Mouse (Mus musculus) MEL (cell line): ENCODE results near the gene Pou2f2. TPM values are rescaled to one million over a fixed set of nuclear protein-coding genes. Genes with fewer than 3 reads are reported as not detected.
A peak's percentile ranks its signal among the peaks of the same experiment; 100 is the strongest.

Source experiments
- DNase-seq: peaks from one replicate; pipeline ENCODE4 v3.0.0; 2011; ENCODE audit warnings: low read depth, low spot score
- H3K27ac ChIP-seq: 2 replicates; pipeline ENCODE4 v1.5.1; 2012; ENCODE audit warnings: low read depth, mild to moderate bottlenecking, control low read depth, low read length, moderate library complexity; ENCODE audit not compliant: control insufficient read depth
- H3K27me3 ChIP-seq, 2 experiments: fragments of 150-350 bp in 1 of 2; sonication (generic) in 1 of 2; 2 replicates each; pipeline ENCODE4 v1.6.1; 2012; ENCODE audit warnings: low read length in 2 of 2, mild to moderate bottlenecking in 2 of 2, improper control_type of control experiment in 1 of 2, moderate library complexity in 1 of 2; ENCODE audit not compliant: insufficient read depth in 2 of 2, control insufficient read depth in 1 of 2
- H3K36me3 ChIP-seq, 2 experiments: 2 replicates each; pipeline ENCODE4 v1.6.1; 2012 to 2014; ENCODE audit warnings: low read length in 2 of 2, improper control_type of control experiment in 1 of 2, inconsistent platforms in 1 of 2, mild to moderate bottlenecking in 1 of 2; ENCODE audit not compliant: insufficient read depth in 2 of 2, control insufficient read depth in 1 of 2
- H3K4me1 ChIP-seq, 2 experiments: fragments of 150-350 bp in 1 of 2; sonication (generic) in 1 of 2; 2 replicates each; pipeline ENCODE4 v1.6.1; 2012; ENCODE audit warnings: low read length in 2 of 2, improper control_type of control experiment in 1 of 2, mild to moderate bottlenecking in 1 of 2; ENCODE audit not compliant: insufficient read depth in 2 of 2, control insufficient read depth in 1 of 2
- H3K4me3 ChIP-seq, 2 experiments: fragments of 150-350 bp in 1 of 2; sonication (generic) in 1 of 2; 2 replicates each; pipeline ENCODE4 v1.5.1; 2012; ENCODE audit warnings: low read depth in 2 of 2, low read length in 2 of 2, mild to moderate bottlenecking in 2 of 2, moderate library complexity in 2 of 2, control low read depth in 1 of 2, improper control_type of control experiment in 1 of 2; ENCODE audit not compliant: control insufficient read depth in 1 of 2, insufficient read depth in 1 of 2
- H3K79me2 ChIP-seq: 2 replicates; pipeline ENCODE4 v1.6.1; 2012; ENCODE audit warnings: mild to moderate bottlenecking, low read length, moderate library complexity; ENCODE audit not compliant: control insufficient read depth, poor library complexity, insufficient read depth
- H3K9ac ChIP-seq: 2 replicates; pipeline ENCODE4 v1.6.1; 2012; ENCODE audit warnings: low read depth, mild to moderate bottlenecking, control low read depth, low read length, moderate library complexity; ENCODE audit not compliant: control insufficient read depth, poor library complexity, severe bottlenecking
- H3K9me3 ChIP-seq: fragments of 150-350 bp; sonication (generic); replicated peaks from 2 replicates; pipeline ENCODE4 v1.6.1; 2012; ENCODE audit warnings: mild to moderate bottlenecking, low read length, improper control_type of control experiment, moderate library complexity; ENCODE audit not compliant: insufficient read depth
- BHLHE40 ChIP-seq: IDR thresholded peaks from 2 replicates; pipeline ENCODE4 v1.6.1; 2012; ENCODE audit warnings: low read depth, mild to moderate bottlenecking, inconsistent platforms, low read length, improper control_type of control experiment, borderline replicate concordance
- CHD1 ChIP-seq: IDR thresholded peaks from 2 replicates; pipeline ENCODE4 v1.6.1; 2012; ENCODE audit warnings: low read depth, mild to moderate bottlenecking, inconsistent platforms, low read length, improper control_type of control experiment
- EP300 ChIP-seq, 2 experiments: IDR thresholded peaks; 2 replicates each; pipeline ENCODE4 v1.6.1; 2011; ENCODE audit warnings: improper control_type of control experiment in 2 of 2, low read length in 2 of 2, low read depth in 1 of 2, mild to moderate bottlenecking in 1 of 2
- ETS1 ChIP-seq: IDR thresholded peaks from 2 replicates; pipeline ENCODE4 v1.6.1; 2012; ENCODE audit warnings: low read depth, mild to moderate bottlenecking, inconsistent platforms, low read length, improper control_type of control experiment, moderate library complexity
- GABPA ChIP-seq: IDR thresholded peaks from 2 replicates; pipeline ENCODE4 v1.6.1; 2012; ENCODE audit warnings: low read depth, mild to moderate bottlenecking, inconsistent platforms, low read length, improper control_type of control experiment, moderate library complexity
- HCFC1 ChIP-seq: IDR thresholded peaks from 2 replicates; pipeline ENCODE4 v1.6.1; 2012; ENCODE audit warnings: low read depth, mild to moderate bottlenecking, inconsistent platforms, low read length, improper control_type of control experiment, moderate library complexity
- MAZ ChIP-seq: IDR thresholded peaks from 2 replicates; pipeline ENCODE4 v1.6.1; 2012; ENCODE audit warnings: low read depth, mild to moderate bottlenecking, inconsistent platforms, low read length, improper control_type of control experiment
- NELFE ChIP-seq: IDR thresholded peaks from 2 replicates; pipeline ENCODE4 v1.6.1; 2011; ENCODE audit warnings: low read depth, low read length, improper control_type of control experiment
- POLR2A ChIP-seq, 2 experiments: IDR thresholded peaks; 2 replicates each; pipeline ENCODE4 v1.6.1; 2011 to 2012; ENCODE audit warnings: low read length in 2 of 2, mild to moderate bottlenecking in 2 of 2, control low read depth in 1 of 2, improper control_type of control experiment in 1 of 2, low read depth in 1 of 2, moderate library complexity in 1 of 2; ENCODE audit not compliant: control insufficient read depth in 1 of 2, insufficient read depth in 1 of 2, poor library complexity in 1 of 2
- RCOR1 ChIP-seq: IDR thresholded peaks from 2 replicates; pipeline ENCODE4 v1.6.1; 2012; ENCODE audit warnings: low read depth, mild to moderate bottlenecking, inconsistent platforms, low read length, improper control_type of control experiment
- SIN3A ChIP-seq: IDR thresholded peaks from 2 replicates; pipeline ENCODE4 v1.6.1; 2012; ENCODE audit warnings: low read length, improper control_type of control experiment, inconsistent platforms
- SMC3 ChIP-seq: IDR thresholded peaks from 2 replicates; pipeline ENCODE4 v1.6.1; 2011; ENCODE audit warnings: low read depth, low read length, improper control_type of control experiment
- TAL1 ChIP-seq: IDR thresholded peaks from 2 replicates; pipeline ENCODE4 v1.6.1; 2012; ENCODE audit warnings: mild to moderate bottlenecking, inconsistent platforms, low read length, moderate library complexity, mixed read lengths
- TBP ChIP-seq: IDR thresholded peaks from 2 replicates; pipeline ENCODE4 v1.8.0; 2011; ENCODE audit warnings: low read depth, low read length, improper control_type of control experiment
- UBTF ChIP-seq: IDR thresholded peaks from 2 replicates; pipeline ENCODE4 v1.6.1; 2012; ENCODE audit warnings: low read depth, mild to moderate bottlenecking, inconsistent platforms, low read length, improper control_type of control experiment, moderate library complexity, borderline replicate concordance; ENCODE audit not compliant: insufficient read depth
- USF2 ChIP-seq, 2 experiments: IDR thresholded peaks; 2 replicates each; pipeline ENCODE4 v1.6.1; 2011 to 2012; ENCODE audit warnings: improper control_type of control experiment in 2 of 2, low read length in 2 of 2, borderline replicate concordance in 1 of 2, inconsistent platforms in 1 of 2, low read depth in 1 of 2, mild to moderate bottlenecking in 1 of 2; ENCODE audit not compliant: insufficient read depth in 1 of 2
- ZKSCAN1 ChIP-seq: IDR thresholded peaks from 2 replicates; pipeline ENCODE4 v1.6.1; 2012; ENCODE audit warnings: low read depth, mild to moderate bottlenecking, inconsistent platforms, low read length, improper control_type of control experiment, moderate library complexity
- polyA plus RNA-seq, 2 experiments: library from polyadenylated mRNA; stranded (reverse) in 1 of 2; unstranded in 1 of 2; fragments of >175 nt in 1 of 2; fragments of >200 nt in 1 of 2; gene quantifications; 2 replicates each; pipeline versions ENCODE4 v1.2.1 to v1.2.4; 2012; ENCODE audit warnings: low replicate concordance in 2 of 2, low read depth in 1 of 2; ENCODE audit not compliant: insufficient read length in 2 of 2, insufficient read depth in 1 of 2, missing spikeins in 1 of 2
- total RNA-seq: library from RNA; depleted of rRNA; stranded (reverse); fragments of 300-350 nt; gene quantifications from 2 replicates; pipeline ENCODE4 v1.2.3, GENCODE M21; 2012

The Pou2f2 gene
- total and polyA plus RNA-seq, 3 experiments = 0.73 to 6.4 TPM; not detected in 1

DNA sequence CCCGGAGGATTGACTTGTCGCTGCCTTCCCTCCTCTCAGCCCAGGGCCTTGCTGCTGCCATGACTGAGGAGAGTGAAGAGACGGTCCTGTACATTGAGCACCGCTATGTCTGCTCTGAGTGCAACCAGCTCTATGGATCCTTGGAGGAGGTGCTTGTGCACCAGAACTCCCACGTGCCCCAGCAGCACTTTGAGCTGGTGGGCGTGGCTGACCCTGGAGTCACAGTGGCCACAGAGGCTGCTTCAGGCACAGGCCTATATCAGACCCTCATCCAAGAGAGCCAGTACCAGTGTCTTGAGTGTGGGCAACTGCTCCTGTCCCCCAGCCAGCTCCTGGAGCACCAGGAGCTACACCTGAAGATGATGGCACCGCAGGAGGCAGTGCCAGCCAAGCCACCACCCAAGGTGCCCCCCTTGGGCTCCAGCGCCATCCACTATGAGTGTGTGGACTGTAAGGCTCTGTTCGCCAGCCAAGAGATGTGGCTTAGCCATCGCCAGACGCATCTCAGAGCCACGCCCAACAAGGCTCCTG, 100.0 kb downstream of the Pou2f2 start:
- peaks cover 4 to 33% of the 10 kb centered on the region in 2 experiments for H3K36me3 ChIP-seq
- H3K27ac ChIP-seq = no peak overlapping the region
- no peak for TF ChIP-seq SIN3A
- TF ChIP-seq RCOR1 = no peak
- TF ChIP-seq CHD1 = no peak
- no peak for TF ChIP-seq GABPA
- no peak for TF ChIP-seq TAL1
- TF ChIP-seq TBP = no peak
- TF ChIP-seq EP300 (IDR thresholded peaks at IDR 0.05; ENCODE audit: low read depth in 1 of 2, low read length in 2 of 2) = no peak
- TF ChIP-seq BHLHE40 = no peak
- TF ChIP-seq NELFE = no peak
- no peak for TF ChIP-seq SMC3
- no peak for TF ChIP-seq USF2 (IDR thresholded peaks at IDR 0.05; ENCODE audit: borderline replicate concordance in 1 of 2, insufficient read depth in 1 of 2, low read depth in 1 of 2, low read length in 2 of 2)
- TF ChIP-seq ETS1 = no peak
- TF ChIP-seq ZKSCAN1 = no peak
- no peak for TF ChIP-seq MAZ
- TF ChIP-seq HCFC1 = no peak
- no peak overlapping the region for H3K4me3 ChIP-seq
- H3K9me3 ChIP-seq = no peaks in the 10 kb centered on the region
- H3K27me3 ChIP-seq = no peaks in the 10 kb centered on the region
- peaks cover 9 to 40% of the 10 kb centered on the region in 2 experiments for H3K4me1 ChIP-seq
- no peak for DNase-seq
- peaks cover 41% of the 10 kb centered on the region for H3K79me2 ChIP-seq
- no peak overlapping the region for H3K9ac ChIP-seq

DNA sequence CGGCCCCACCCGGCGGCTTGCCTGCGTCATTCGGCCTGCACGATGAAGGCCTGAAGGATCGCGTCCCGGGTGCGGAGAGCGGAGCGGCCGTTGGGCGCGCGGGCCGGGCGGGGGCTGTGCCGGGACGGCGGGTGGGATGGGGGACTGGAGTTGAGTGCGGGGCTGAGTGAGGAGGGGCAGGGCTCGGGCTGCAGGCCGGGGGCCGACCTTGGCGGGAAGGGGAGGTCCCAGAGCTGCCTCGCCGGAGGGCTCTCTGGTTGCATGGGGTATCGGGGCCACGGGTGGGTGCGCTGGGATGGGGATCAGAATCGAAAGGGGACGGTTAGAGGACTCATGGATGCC, 102.1 kb downstream of the Pou2f2 start:
- peak overlapping the region; percentile 50 for H3K27ac ChIP-seq
- no peaks in the 10 kb centered on the region for H3K9me3 ChIP-seq
- peak overlapping the region; percentile 74 to 83 for H3K4me3 ChIP-seq
- peaks cover 2 to 20% of the 10 kb centered on the region in 2 experiments for H3K36me3 ChIP-seq
- H3K79me2 ChIP-seq = peaks cover 41% of the 10 kb centered on the region
- H3K4me1 ChIP-seq = peaks cover 9 to 37% of the 10 kb centered on the region in 2 experiments
- no peak for DNase-seq
- peak overlapping the region; percentile 94 for H3K9ac ChIP-seq
- no peaks in the 10 kb centered on the region for H3K27me3 ChIP-seq
- TF ChIP-seq UBTF (0 out of 2 replicates have a peak, but pooled peaks have one; percentile 58), POLR2A (IDR thresholded peaks at IDR 0.05; ENCODE audit: control insufficient read depth in 1 of 2, insufficient read depth in 1 of 2, low read depth in 1 of 2, low read length in 2 of 2, poor library complexity in 1 of 2) (peak in 1 of 2 experiments; percentile 80; a peak in 2 of 4 replicates), SMC3 (no peak), SIN3A (peak; percentile 11; the same call in 1 of the 2 replicates)
